Mouse (Mus musculus) limb, embryonic 14.5 days (tissue): ENCODE measurements around the gene Vezf1. TPM values are rescaled to one million over a fixed set of nuclear protein-coding genes. Genes with fewer than 3 reads are reported as not detected.

Source experiments
- ATAC-seq: fragments of 200-750 bp; cut with Nextera tagmentation; 2 replicates; pipeline ENCODE4 v1.8.0; 2017; ENCODE audit warnings: low read depth, moderate number of reproducible peaks, moderate TSS enrichment; ENCODE audit not compliant: low FRiP score
- DNase-seq: peaks from one replicate; pipeline ENCODE4 v3.0.0-alpha.2; 2015; ENCODE audit warnings: low spot score
- H3K27ac ChIP-seq: fragments of 300-500 bp; sonication (generic); replicated peaks from 2 replicates; pipeline ENCODE4 v1.5.1; 2014; ENCODE audit warnings: low read depth, mild to moderate bottlenecking, low read length, moderate library complexity, mixed read lengths
- H3K27me3 ChIP-seq: fragments of 300-500 bp; sonication (generic); 2 replicates; pipeline ENCODE4 v1.6.1; 2014; ENCODE audit warnings: low read length, mixed read lengths; ENCODE audit not compliant: control insufficient read depth, insufficient read depth
- H3K36me3 ChIP-seq: fragments of 300-500 bp; sonication (generic); 2 replicates; pipeline ENCODE4 v1.6.1; 2014; ENCODE audit warnings: mild to moderate bottlenecking, low read length, moderate library complexity, mixed read lengths; ENCODE audit not compliant: control insufficient read depth, insufficient read depth
- H3K4me1 ChIP-seq: fragments of 300-500 bp; sonication (generic); 2 replicates; pipeline ENCODE4 v1.6.1; 2014; ENCODE audit warnings: antibody characterized with exemption, low read length, mixed read lengths; ENCODE audit not compliant: control insufficient read depth, insufficient read depth
- H3K4me2 ChIP-seq: fragments of 300-500 bp; sonication (generic); replicated peaks from 2 replicates; pipeline ENCODE4 v1.6.1; 2014; ENCODE audit warnings: low read depth, mild to moderate bottlenecking, low read length, moderate library complexity; ENCODE audit not compliant: severe bottlenecking
- H3K4me3 ChIP-seq: fragments of 300-500 bp; sonication (generic); replicated peaks from 2 replicates; pipeline ENCODE4 v1.5.1; 2014; ENCODE audit warnings: low read length
- H3K9ac ChIP-seq: fragments of 300-500 bp; sonication (generic); 2 replicates; pipeline ENCODE4 v1.6.1; 2014; ENCODE audit warnings: mild to moderate bottlenecking, low read depth, low read length, moderate library complexity; ENCODE audit not compliant: severe bottlenecking
- H3K9me3 ChIP-seq: fragments of 300-500 bp; sonication (generic); 2 replicates; pipeline ENCODE4 v1.6.1; 2016; ENCODE audit warnings: low read length; ENCODE audit not compliant: control insufficient read depth
- POLR2A ChIP-seq: fragments of 200-500 bp; IDR thresholded peaks from 2 replicates; pipeline ENCODE4 v1.8.0; 2012; ENCODE audit warnings: inconsistent platforms, mild to moderate bottlenecking, moderate library complexity, borderline replicate concordance; ENCODE audit not compliant: insufficient read depth, insufficient read length; ENCODE audit errors: extremely low read depth
- WGBS: fragments of 180-500 bp; shearing (Covaris S2); extraction: QIAGEN DNeasy Blood & Tissue Kit; methylation state at CpG from one replicate; pipeline ENCODE4 v1.1.7; 2014; 5-methylcytosine and 5-hydroxymethylcytosine counted together
- polyA plus RNA-seq, 2 experiments: library from polyadenylated mRNA; depleted of rRNA in 1 of 2; stranded (reverse) in 1 of 2; unstranded in 1 of 2; fragments of >200 nt; fragmentation: Nextera tagmentation in 1 of 2; extraction: Ambion mirVana in 1 of 2; gene quantifications; 2 replicates each; pipeline versions ENCODE4 v1.2.1 to v1.2.3; 2012 to 2014

Gene Vezf1
- polyA plus RNA-seq, 2 experiments: 35.3 to 42.7 TPM

- ATAC-seq (no peak), DNase-seq (no peak)
- TF ChIP-seq POLR2A: no peak
- no peak overlapping the region for H3K27ac ChIP-seq
- H3K36me3 ChIP-seq: 0 out of 2 replicates have a peak, but pooled peaks cover 2% of the 10 kb centered on the region
- H3K4me2 ChIP-seq: no peak overlapping the region
- H3K4me1 ChIP-seq: peaks cover 3% of the 10 kb centered on the region; the same call in 1 of the 2 replicates
- H3K9me3 ChIP-seq: no peaks in the 10 kb centered on the region
- WGBS: 69% methylated on average over 5 of the region's 5 CpGs
- no peaks in the 10 kb centered on the region for H3K27me3 ChIP-seq
- no peak overlapping the region for H3K9ac ChIP-seq
- no peak overlapping the region for H3K4me3 ChIP-seq
These were observed 21.1 kb downstream of the Vezf1 start for GRCm38 (mm10) chr11:88089150-88089549.

- Histone ChIP-seq H3K36me3 (no peaks in the 10 kb centered on the region), H3K27me3 (no peaks in the 10 kb centered on the region), H3K4me3 (no peak overlapping the region), H3K27ac (no peak overlapping the region), H3K9ac (no peak overlapping the region), H3K9me3 (no peaks in the 10 kb centered on the region), H3K4me1 (peaks cover 3% of the 10 kb centered on the region; the same call in 1 of the 2 replicates), H3K4me2 (no peak overlapping the region)
- WGBS: 81% methylated on average over 5 of the region's 5 CpGs
- DNase-seq (no peak), ATAC-seq (no peak)
- TF ChIP-seq POLR2A: no peak
These were observed 22.2 kb downstream of the Vezf1 start for GRCm38 (mm10) chr11:88090293-88090692.

GRCm38 (mm10) chr11:88091949-88092348 is 23.9 kb downstream of the Vezf1 start:
- no peak for ATAC-seq
- Histone ChIP-seq H3K9ac (no peak overlapping the region), H3K4me2 (no peak overlapping the region), H3K27me3 (no peaks in the 10 kb centered on the region), H3K27ac (no peak overlapping the region), H3K36me3 (no peaks in the 10 kb centered on the region), H3K4me1 (peaks cover 8% of the 10 kb centered on the region), H3K9me3 (no peaks in the 10 kb centered on the region), H3K4me3 (no peak overlapping the region)
- no peak for DNase-seq
- 85% methylated on average over 1 of the region's 1 CpGs for WGBS
- no peak for TF ChIP-seq POLR2A

DNA sequence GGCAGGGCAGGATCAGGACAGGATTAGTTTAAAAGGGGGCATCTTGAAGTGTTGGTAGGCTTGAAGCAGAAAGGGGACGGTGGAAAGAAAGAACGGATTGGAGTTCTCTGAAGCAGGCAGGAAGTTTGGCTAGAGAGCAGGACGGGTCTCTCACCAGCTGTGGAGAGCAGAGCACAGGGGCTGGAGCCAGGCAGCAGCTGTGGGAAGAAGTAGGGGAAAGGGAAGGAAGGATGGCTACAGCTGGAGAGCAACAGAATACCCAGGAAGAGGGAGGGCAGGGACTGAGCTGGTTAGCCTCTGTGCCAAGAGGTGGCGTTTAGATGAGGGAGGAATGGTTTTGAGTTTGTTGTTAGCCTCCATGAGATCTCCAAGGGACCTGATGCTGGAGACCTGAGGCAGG is 29.1 kb downstream of the Vezf1 start:
- ATAC-seq (peak; percentile 62), DNase-seq (peak; percentile 47)
- TF ChIP-seq POLR2A: no peak
- Histone ChIP-seq H3K27me3 (0 out of 2 replicates have a peak, but pooled peaks cover 10% of the 10 kb centered on the region), H3K27ac (no peak overlapping the region), H3K9ac (peak overlapping the region; percentile 5; the same call in 1 of the 2 replicates), H3K36me3 (no peaks in the 10 kb centered on the region; the same call in 1 of the 2 replicates), H3K4me2 (0 out of 2 replicates have a peak overlapping the region, but pooled peaks have one; percentile 3), H3K4me1 (peaks cover 28% of the 10 kb centered on the region), H3K4me3 (no peak overlapping the region), H3K9me3 (no peaks in the 10 kb centered on the region)
- 20% methylated on average over 4 of the region's 4 CpGs for WGBS

DNA sequence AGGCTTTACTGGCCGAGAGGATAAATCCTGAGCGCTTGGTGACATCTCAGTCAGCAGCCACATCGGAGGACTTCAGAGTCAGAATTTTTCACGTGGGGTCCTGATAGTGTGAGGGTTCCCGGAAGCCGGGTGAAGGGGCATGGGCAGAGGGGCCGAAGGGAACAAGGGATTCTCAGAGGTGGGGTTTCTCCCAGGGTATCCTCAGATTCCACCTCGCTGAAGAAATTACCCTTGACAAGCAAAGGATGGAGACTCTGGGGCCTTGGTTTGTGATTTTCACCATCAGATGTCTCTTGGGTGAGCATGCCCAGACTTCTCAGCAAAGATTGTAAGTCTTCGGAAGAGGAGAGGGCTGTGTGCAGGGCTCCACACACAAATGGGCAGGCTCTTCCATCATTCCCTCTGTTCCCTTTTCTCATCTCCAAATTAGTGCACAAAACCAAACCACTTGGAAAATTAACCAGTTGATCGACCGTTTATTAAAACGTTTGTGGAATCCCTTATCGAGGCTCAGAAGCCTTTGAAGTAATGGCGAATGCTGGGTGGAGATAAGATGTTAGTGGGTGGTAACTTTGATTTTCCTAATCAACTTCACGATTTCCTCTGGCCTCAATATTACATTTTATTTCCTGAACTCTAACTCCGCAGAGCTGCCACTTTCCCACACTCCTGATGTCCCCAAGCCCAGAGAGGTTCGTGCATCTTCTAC is 30.1 kb downstream of the Vezf1 start, which contains the start of gene Cuedc1:
Cuedc1 (plus strand) TSS at position 38 of the 709 bp plus-strand sequence.
- Histone ChIP-seq H3K27ac (peak within 1 kb of the TSS; percentile 89), H3K36me3 (no peaks in the 10 kb centered on the region; the same call in 1 of the 2 replicates), H3K9ac (peak within 1 kb of the TSS; percentile 96), H3K4me1 (peaks cover 28% of the 10 kb centered on the region), H3K9me3 (no peaks in the 10 kb centered on the region), H3K4me2 (peak within 1 kb of the TSS; percentile 86), H3K27me3 (0 out of 2 replicates have a peak, but pooled peaks cover 10% of the 10 kb centered on the region), H3K4me3 (peak within 1 kb of the TSS; percentile 83)
- no peak for DNase-seq
- TF ChIP-seq POLR2A: no peak
- WGBS: 32% methylated on average over 17 of the region's 17 CpGs
- no peak for ATAC-seq
